Mouse (Mus musculus) ES-Bruce4 (cell line): ENCODE measurements at regions not wholly inside any gene's neighbourhood (a gene's known extent, or its start where the extent isn't known, plus 50 kb on each side); places are given as distances from the start of the nearest gene placed in this dataset.

Experiments
- CTCF ChIP-seq: IDR thresholded peaks from one replicate; pipeline ENCODE4 v1.8.1; 2011; ENCODE audit warnings: low read depth, low read length
- EP300 ChIP-seq: IDR thresholded peaks from 2 replicates; pipeline ENCODE4 v1.6.1; 2011; ENCODE audit warnings: low read depth, low read length; ENCODE audit not compliant: insufficient read depth
- POLR2A ChIP-seq: IDR thresholded peaks from one replicate; pipeline ENCODE4 v1.8.1; 2011; ENCODE audit warnings: low read length; ENCODE audit not compliant: insufficient read depth

DNA sequence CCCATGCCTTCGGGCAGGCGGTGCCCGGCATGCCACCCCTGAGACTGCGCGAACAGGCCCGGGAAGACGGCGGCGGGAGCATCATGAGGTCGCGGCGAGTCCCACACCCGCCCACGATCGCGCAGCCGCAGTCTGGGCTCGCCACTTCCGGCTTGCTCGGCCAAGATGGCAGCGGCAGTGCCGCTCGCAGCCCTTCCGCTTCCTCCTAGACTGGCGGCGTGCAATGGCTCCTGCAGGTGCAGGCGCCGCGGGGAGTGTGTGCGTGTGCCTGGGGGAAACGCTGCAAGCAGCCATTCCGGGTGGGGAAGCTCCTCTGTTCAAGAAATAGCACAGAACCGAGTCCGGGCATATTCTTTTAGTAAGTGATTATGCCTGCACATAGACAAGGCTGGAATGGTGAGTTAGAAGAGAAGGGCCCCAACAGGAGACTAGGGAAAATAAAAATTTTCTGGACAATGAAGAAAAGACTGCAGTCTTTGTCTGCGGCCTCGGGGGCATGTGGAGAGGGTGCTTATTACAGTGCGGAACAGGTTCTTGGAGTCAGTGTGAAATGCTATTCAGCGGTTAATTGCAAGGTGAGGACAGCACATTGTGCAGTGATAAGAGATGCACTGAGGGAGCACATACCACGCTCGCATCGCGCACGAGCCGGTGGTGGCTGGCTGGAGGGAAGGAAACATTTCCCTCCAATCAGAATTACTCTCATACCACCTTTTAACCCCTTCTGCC is 89.5 kb upstream of the Vps8 start:
- peak; percentile 60 for TF ChIP-seq POLR2A
- TF ChIP-seq CTCF, result no peak
- 0 out of 2 replicates have a peak, but pooled peaks have one; percentile 44 for TF ChIP-seq EP300
